Mouse (Mus musculus): Measurements from ENCODE around the gene Crybb3. TPM values are rescaled to one million over a fixed set of nuclear protein-coding genes. Genes with fewer than 3 reads are reported as not detected.
A peak's percentile ranks its signal among the peaks of the same experiment; 100 is the strongest.

Crybb3 gene
- total RNA-seq, 2 experiments from 2014 or later, result 2.8 to 2.9 TPM

DNA sequence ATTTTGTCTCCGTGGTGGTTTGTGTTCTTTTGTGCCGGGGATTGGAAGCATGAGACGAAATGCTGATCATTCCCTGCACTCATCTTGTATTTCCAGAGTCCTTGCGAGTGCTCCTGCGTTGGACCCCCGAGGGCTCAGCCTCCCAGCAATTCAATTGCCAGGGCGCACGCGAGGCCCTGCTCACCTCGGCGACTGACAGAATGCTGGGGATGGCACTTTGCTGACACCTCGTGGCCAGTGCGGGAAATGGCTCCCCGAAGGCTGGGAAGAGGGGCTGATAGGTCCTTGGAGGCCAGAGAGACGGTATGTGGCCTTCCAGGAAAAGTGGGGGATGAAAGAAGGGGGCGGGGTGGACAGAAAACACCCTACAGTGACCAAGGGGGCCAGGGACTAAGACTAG lies 27.1 kb downstream of the Crybb3 start:
- peak; percentile 84 to 90 for DNase-seq
- intact Hi-C loops (cut with DNase I), result loop anchor here (1.0 to 5.0 kb wide), 3 partner anchors 183 to 622 kb away; no protein-coding TSS in a partner anchor

DNA sequence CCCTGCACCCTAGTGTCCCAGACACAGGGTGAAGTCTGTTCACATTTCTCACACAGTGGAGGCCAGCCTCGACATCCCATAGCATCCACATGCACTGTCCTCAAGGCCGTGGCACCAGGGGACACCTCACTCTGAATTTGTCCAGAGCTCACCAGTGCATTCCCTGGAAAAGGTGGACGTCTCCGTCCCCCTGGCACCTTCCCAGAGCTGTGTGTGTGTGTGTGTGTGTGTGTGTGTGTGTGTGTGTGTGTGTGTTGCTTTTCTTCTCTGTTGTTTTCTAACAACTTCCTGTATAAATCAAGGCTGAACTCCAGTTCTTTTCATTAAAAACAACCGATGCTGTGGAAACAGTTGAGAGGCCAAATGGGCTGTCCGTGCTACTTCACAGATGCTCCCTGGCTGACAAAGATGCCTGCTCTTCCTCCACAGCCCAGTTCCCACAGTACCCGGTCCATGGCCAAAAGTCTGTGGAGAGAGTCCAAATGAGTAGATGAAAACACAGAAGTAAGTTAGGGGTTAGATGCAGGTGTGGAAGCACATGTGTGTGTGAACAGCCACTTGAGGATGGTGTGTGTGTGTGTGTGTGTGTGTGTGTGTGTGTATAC lies 30.7 kb downstream of the Crybb3 start:
- DNase-seq, result no peak
- intact Hi-C loops (cut with DNase I), result loop anchor here (5.0 kb wide), 2 partner anchors 578 to 618 kb away; no protein-coding TSS in a partner anchor

DNA sequence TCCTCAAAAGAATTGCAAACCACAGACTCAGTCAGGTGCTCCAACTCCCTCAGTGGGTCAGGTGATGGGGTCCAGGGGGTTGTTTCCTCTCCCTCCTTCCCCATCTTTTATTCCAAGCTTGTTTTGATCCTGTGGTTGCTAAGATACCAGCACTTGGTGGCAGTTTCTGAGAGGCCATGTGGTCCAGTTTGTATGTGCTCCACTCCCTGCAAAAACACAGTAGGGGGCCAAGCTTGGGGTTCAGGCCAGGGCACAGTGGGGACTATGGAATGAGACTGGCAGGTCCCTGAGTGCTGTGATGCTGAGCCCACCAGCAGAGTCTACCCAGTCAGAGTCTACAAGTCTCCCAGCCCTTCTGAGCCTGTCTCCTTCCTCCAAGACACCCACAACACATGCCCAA lies 31.5 kb downstream of the Crybb3 start:
- intact Hi-C loops (cut with DNase I), result loop anchor here (5.0 kb wide), 2 partner anchors 578 to 618 kb away; no protein-coding TSS in a partner anchor
- no peak for DNase-seq

DNA sequence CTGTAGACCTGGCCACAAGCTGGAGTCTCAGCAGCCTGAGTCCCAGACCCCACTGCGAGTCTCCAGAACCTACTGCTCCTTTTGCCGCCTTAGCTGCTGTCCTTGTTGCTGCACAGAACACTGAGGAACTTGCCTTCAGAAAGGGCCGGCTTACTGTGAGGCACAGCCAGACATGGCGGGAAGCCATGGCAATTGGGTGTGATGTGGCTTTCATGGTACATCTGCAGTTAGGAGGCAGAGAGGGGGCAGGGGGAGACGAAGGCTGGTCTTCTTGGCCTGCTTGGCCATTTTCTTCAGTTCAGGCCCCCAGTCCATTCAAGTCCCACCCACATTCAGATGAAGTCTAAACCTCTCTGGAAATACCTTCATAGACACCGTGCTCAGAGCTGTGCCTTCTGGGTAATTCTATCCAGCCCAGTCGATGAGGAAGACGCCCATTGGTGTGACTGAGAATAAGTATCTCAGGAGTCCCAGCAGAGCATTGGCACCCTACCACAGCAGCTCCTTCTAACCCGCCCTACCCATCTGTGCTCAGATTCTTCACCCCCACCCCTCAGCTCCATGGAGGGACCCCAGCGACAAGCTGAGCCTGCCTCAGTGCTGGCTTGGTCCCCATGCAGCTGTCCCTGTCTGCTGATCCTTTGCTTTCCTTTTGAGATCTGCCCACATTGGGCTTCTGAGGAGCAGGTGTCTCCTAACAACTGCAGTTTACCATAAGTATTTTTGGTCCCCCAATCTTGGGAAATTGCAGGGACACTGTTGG lies 35.7 kb downstream of the Crybb3 start:
- DNase-seq, result no peak
- intact Hi-C loops (cut with DNase I), result no loop called here

DNA sequence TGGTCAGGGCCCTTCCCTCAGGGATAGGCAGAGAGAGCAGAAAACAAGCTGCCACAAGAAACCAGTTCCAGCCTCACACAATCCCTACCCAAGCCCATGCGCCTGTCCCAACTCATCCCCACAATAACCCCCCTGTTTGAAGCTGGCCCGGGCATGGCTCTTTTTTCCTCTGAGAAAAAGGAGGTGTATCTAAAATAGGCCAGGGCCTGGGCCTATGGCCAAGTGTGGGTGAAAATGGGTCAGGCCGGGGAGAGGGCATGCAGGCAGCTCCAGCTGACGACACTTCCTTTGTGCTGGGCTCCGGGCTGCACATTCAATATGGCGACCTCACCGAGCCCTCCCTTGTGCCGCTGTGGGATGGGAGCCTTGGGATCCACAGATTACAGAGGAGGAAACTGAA lies 37.9 kb downstream of the Crybb3 start:
- intact Hi-C loops (cut with DNase I), result no loop called here
- peak; percentile 36 to 55 for DNase-seq

DNA sequence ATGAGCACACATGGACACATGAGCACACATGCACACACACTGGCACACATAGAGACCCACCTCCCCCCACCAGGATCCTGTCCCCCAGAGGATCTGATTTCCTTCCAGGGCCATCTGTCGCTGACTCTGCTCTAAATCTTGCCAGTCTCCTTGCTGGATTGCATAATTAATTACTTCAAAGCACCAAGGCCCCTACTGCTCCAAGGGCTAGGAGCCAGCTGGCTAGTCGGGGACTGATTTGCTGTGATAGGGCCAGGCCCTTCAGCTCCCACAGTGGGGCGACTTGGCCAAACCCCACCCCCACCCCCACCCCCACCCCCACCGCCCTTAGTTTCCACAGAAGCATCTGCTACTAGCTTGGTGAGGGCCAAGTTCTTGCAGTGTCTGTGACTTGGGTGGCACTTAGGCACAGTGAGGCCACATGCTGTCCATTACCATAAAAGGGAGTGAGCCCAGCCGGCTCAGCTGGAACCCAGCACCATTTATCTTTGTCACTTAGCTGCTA lies 39.8 kb downstream of the Crybb3 start:
- intact Hi-C loops (cut with DNase I), result no loop called here
- peak; percentile 35 to 45 for DNase-seq

DNA sequence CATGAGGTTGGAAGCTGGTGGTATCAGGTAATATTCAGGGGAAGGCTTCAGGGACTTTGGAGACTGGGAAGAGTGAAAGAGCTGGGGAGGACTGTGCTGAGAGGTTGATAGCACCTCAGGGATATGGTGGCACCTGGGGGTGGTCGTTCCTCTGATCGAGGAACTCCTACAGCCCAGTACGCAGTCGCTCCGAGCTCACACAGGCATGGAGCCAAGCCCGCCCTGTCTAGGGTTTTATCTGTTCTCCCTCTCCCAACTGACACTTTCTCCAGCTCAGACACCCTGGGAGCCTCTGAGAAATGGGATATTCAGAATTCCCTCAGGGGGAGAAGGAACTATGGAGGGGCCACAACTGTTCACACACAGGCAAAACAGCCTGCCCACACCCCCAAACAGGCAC lies 40.6 kb downstream of the Crybb3 start:
- intact Hi-C loops (cut with DNase I), result no loop called here
- DNase-seq, result peak; percentile 50

DNA sequence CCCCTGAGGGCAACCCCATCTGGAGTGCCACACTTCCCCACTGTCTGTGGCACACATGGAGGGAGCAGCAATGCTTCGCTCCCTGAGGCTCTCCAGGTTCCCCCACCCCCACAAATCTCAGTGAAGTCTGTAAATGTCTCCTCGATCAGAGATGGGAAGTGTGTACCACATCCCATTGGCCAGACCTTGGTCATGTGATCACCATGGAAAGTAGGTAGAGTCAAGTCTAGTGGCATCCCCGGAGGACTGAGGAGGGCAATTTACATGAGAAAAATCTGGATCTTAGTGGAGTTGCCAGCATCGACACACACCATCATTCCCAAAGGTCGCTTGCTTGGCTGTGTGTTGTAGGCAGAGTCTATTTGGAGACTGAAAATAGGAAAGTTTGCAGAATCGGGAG lies 42.8 kb downstream of the Crybb3 start:
- no peak for DNase-seq
- intact Hi-C loops (cut with DNase I), result no loop called here

DNA sequence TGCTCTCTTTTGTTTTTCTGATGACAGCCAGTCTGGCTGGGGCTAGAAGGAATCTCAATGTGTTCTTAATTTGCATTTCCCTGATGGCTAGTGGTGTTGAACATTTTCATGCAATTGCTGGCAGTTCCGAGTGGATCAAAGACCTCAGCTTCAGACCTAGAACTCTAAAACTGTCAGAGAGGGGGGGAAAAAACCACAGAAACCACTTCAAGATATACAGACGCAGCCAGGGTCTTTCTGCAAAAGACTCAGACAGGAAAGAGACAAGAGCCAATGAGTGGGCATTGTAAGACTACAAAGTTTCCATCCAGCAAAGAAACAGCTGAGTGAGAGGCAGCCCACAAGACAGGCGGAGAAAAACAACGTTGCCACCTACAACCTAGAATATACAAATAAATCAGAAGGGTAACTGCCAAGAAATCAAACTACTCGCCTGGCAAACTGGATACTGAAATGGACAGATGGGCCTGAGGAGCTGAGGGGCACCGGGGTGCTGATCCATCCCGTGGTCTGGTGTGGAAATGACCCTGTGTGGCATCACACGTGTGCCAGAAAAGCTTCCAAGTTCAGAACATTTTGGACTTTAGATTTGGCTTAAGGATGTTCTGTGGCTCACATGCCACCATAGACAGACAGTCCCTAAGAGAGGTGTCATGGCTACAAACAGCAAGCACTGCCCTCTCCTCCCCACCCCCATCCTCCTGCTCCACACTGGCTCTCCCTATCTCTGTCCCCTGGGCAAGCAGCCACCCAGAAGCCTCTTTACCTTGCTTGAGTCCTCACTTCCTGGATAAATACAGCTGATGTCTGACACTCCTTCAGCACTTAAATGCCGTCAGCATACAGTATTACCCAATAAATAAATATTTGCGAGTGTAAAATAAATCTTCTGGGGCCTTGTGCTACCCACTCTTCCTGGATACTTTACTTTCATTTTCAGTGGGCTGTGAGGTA lies 46.0 kb downstream of the Crybb3 start:
- intact Hi-C loops (cut with DNase I), result no loop called here
- peak in 1 of 2 experiments; percentile 32 for DNase-seq

DNA sequence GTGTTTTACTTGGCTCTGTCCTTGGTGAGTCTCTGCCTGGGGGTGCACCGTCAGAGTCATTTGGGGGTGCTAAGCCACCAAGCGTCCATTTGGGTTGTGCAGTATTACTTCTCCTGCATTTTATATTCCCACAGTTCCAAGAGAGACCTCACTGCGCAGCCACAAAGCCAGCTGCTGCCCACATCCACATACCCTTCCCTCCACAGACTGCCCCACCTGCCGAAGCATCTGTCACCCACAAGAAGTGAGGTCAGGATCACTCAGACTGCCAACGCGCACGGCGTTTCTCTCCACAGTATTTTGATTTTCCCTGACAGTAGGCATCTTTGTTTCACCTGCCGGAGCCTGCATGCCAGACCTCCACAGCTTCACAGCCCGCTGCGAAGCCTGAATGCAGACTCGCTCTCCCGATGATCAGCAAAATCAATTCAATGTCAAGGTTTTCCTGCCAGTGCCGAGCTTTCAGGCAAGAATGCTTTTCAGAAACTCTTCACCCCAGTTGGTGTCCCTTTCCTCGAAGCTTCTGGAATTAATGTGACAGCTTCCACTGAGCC lies 50.1 kb downstream of the Crybb3 start:
- intact Hi-C loops (cut with DNase I), result no loop called here
- no peak for DNase-seq

DNA sequence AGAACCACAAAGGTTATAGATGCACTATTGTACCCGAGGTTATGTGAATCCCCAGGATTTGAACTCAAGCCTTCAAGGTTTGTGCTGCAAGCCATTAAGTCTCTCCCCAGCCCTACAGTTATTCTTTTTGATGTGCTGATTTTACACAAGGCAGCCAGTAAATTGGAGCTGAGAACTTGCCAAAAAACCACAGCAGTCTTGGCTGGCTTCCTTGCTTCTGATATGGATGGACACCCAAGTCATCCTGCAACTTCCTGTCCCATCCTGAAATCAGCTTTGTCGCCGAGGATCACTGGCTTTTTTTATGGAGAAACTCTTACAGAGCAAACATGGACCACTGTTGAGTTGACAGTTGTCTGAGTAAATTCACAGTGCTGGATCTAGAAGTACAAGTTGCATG lies 51.3 kb downstream of the Crybb3 start:
- no peak for DNase-seq
- intact Hi-C loops (cut with DNase I), result no loop called here

DNA sequence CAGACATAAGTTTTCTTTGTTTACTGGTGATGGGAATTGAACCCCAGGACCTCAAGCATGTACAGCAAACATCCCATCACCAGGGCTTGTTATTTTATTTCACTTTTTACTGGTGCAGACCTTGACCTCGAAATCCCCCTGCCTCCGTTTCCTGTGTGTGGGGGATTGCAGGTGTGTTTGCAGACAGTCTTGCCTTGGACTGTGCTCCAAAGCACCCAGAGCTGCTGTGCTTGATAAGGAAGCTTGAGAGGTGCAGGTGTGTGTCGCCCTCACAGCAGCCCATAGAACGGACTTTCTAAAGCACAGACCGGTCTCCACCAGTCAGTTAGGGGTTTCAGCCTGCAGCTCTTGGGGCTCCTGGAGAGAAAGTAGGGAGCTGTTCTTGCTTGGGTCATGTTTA lies 54.7 kb downstream of the Crybb3 start:
- intact Hi-C loops (cut with DNase I), result no loop called here
- DNase-seq, result no peak

Other genes with a start within 250 kb of the Crybb3 start
- 100 to 1,000 TPM; 239 to 240 TPM for gene Myo18b, start 185.2 kb downstream of the Crybb3 start, total RNA-seq (2021)
- 1 to 10 TPM; 8.5 to 9.3 TPM for gene Grk3, start 65.8 kb downstream of the Crybb3 start, total RNA-seq (2021)
- gene Crybb2, start 11.5 kb downstream of the Crybb3 start, total RNA-seq (2021), result not detected
- 10 to 100 TPM; 33.9 to 35.3 TPM for gene 2900026A02Rik, start 139.7 kb upstream of the Crybb3 start, total RNA-seq (2021)
- not detected for gene Tmem211, start 145.3 kb upstream of the Crybb3 start, total RNA-seq (2021)
- gene Sgsm1, start 229.2 kb upstream of the Crybb3 start, total RNA-seq (2021), result under 1 TPM; 0.60 to 0.63 TPM

All from heart, postnatal 14 days (tissue).